Mouse (Mus musculus) large intestine, adult 2 months (tissue): ENCODE measurements around the gene Foxk1. TPM values are rescaled to one million over a fixed set of nuclear protein-coding genes. Genes with fewer than 3 reads are reported as not detected.

ENCODE experiments used
- DNase-seq: peaks from one replicate; pipeline ENCODE4 v3.0.0-alpha.2; 2012; ENCODE audit warnings: low read depth, low spot score
- WGBS: fragments of 180-500 bp; shearing (Covaris S2); methylation state at CpG from one replicate; pipeline ENCODE4 v1.1.7; 2018; 5-methylcytosine and 5-hydroxymethylcytosine counted together
- polyA plus RNA-seq: library from polyadenylated mRNA; depleted of rRNA; stranded (reverse); fragments of >200 nt; gene quantifications from 2 replicates; pipeline ENCODE4 v1.2.3, GENCODE M21; 2012; rRNA removed

Foxk1 gene
- polyA plus RNA-seq, 1 experiment, result 10.4 TPM

GRCm38 (mm10) chr5:142505695-142506423, 104.6 kb downstream of the Foxk1 start:
- WGBS, result 64% methylated on average over 3 of the region's 3 CpGs
- DNase-seq, result no peak

DNA sequence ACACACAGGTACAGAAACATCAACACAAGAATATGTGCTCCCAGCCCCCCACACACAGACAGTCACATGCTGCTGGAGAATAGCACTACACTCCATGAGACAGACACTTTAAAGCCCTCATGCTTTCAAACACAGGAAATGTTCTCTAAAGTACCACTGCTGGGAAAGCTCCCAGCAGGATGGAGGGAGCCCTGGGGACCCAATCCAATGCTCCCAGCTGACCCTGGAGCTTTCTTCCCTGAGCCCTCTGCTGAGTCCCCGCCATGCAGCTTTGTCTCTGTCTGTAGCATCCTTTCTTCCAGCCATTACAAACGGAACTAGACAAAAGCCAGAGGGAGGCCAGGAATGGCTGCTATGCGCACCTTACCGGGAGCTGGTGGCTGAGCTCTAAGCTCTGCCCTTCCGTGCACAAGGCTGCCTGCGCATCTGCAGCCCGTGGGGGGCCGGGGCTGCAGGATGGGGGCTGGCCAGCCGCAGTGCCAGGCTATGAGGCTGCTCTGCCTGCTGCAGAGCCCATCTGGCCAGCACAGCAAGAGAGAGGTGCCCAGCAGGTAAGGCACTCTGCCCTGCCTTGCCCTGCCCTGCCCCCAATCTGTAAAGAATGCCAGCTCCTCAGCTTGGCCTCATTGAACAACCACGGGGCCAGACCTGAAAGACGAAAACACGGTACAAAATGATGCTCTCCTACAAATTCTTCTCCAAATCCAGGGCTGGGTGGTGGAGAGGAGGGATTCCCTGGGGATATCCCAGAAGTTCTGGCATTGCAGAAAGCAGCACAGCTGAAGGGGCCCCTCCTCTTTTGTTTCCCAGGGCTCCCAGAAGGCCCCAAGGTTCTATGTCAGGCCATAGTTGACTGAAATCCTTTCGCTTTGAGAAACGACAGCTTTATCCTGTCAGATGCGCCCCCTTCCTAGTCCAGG, 108.1 kb downstream of the Foxk1 start:
- WGBS, result 42% methylated on average over 15 of the region's 15 CpGs

GRCm38 (mm10) chr5:142510061-142510414, 108.7 kb downstream of the Foxk1 start:
- 66% methylated on average over 7 of the region's 7 CpGs for WGBS
- no peak for DNase-seq

More for the DNA sequence above, 108.1 kb downstream of the Foxk1 start:
- no peak for DNase-seq

Other genes with a start within 250 kb of the Foxk1 start
- gene Ap5z1, start 62.4 kb downstream of the Foxk1 start, polyA plus RNA-seq, result 23.6 and 47.4 TPM in 2 replicates
- gene Papolb, start 128.6 kb downstream of the Foxk1 start, polyA plus RNA-seq, result not detected in 2 replicates
- gene Radil, start 149.6 kb downstream of the Foxk1 start, polyA plus RNA-seq, result 0.57 and 0.62 TPM in 2 replicates
- 0.27 and 0.50 TPM in 2 replicates for gene Mmd2, start 207.3 kb downstream of the Foxk1 start, polyA plus RNA-seq
- gene Wipi2, start 226.2 kb downstream of the Foxk1 start, polyA plus RNA-seq, result 25.1 and 39.9 TPM in 2 replicates